Mouse (Mus musculus) kidney, adult 2 months (tissue): ENCODE results near the gene Btbd6.

Experiments
- CTCF ChIP-seq: fragments of 200-500 bp; conservative IDR thresholded peaks from 2 replicates; pipeline ENCODE4 v1.5.1; 2011; ENCODE audit warnings: low read depth, mild to moderate bottlenecking, control low read depth, low read length, moderate library complexity, mixed read lengths; ENCODE audit not compliant: insufficient read depth, insufficient read length
- POLR2A ChIP-seq: fragments of 200-500 bp; IDR thresholded peaks from one replicate; pipeline ENCODE4 v1.6.1; 2011; ENCODE audit warnings: low read depth, low read length, control low read depth

DNA sequence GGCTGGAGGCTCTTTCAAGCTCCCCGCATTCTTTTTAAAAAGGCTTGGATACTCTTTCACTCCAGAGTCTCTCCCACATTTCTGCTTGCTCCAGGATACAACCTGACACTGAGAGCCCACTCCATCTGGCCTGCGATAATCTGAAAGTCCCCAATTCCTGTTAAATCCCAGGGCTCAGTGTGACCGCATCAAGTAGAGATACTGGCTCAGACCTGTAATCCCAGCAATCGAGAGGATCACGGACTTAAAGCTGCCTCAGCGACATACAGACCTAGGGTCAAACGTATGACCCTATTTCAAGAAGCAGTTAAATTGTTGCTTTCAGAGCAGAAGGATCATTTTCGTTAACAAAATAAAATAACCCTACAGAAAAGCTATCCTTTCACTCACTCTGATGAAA lies 27.7 kb downstream of the Btbd6 start:
- TF ChIP-seq CTCF = no peak
- no peak for TF ChIP-seq POLR2A
